Mouse (Mus musculus) fat pad, adult 2 months (tissue): Measurements from ENCODE around the gene Mllt10.

Experiments used
- DNase-seq: peaks from one replicate; pipeline ENCODE4 v3.0.0-alpha.2; 2011; ENCODE audit warnings: low read depth, low spot score; ENCODE audit errors: extremely low read depth

The Mllt10 gene

GRCm38 (mm10) chr2:18051026-18051830 lies 3.8 kb upstream of the Mllt10 start:
- no peak for DNase-seq

- DNase-seq, result no peak
These were observed 3.2 kb upstream of the Mllt10 start for GRCm38 (mm10) chr2:18051831-18052170.

GRCm38 (mm10) chr2:18052581-18052980 lies 2.5 kb upstream of the Mllt10 start:
- DNase-seq, result no peak

- DNase-seq, result no peak
These were observed 1.6 kb upstream of the Mllt10 start for GRCm38 (mm10) chr2:18053243-18053950.

GRCm38 (mm10) chr2:18053951-18054530 lies 996 bp upstream of the Mllt10 start:
- DNase-seq, result no peak

- no peak for DNase-seq
These were observed 1.1 kb downstream of the Mllt10 start for GRCm38 (mm10) chr2:18055929-18056785.

GRCm38 (mm10) chr2:18056786-18057255 lies 1.8 kb downstream of the Mllt10 start:
- DNase-seq, result peak; percentile 49

- no peak for DNase-seq
These were observed 2.5 kb downstream of the Mllt10 start for GRCm38 (mm10) chr2:18057336-18058145.

GRCm38 (mm10) chr2:18058146-18058708 lies 3.2 kb downstream of the Mllt10 start:
- DNase-seq, result no peak

GRCm38 (mm10) chr2:18059063-18059462 lies 4.0 kb downstream of the Mllt10 start:
- no peak for DNase-seq

GRCm38 (mm10) chr2:18059891-18060290 lies 4.9 kb downstream of the Mllt10 start:
- DNase-seq, result no peak

- no peak for DNase-seq
These were observed 5.4 kb downstream of the Mllt10 start for GRCm38 (mm10) chr2:18060396-18060795.

- peak; percentile 39 for DNase-seq
These were observed 8.8 kb downstream of the Mllt10 start for GRCm38 (mm10) chr2:18063763-18064251.

GRCm38 (mm10) chr2:18064356-18064858 lies 9.4 kb downstream of the Mllt10 start:
- no peak for DNase-seq

- no peak for DNase-seq
These were observed 10.1 kb downstream of the Mllt10 start for GRCm38 (mm10) chr2:18064941-18065707.

GRCm38 (mm10) chr2:18065708-18066030 lies 10.6 kb downstream of the Mllt10 start:
- no peak for DNase-seq

GRCm38 (mm10) chr2:18066436-18066835 lies 11.4 kb downstream of the Mllt10 start:
- no peak for DNase-seq

GRCm38 (mm10) chr2:18068071-18068796 lies 13.2 kb downstream of the Mllt10 start:
- DNase-seq, result no peak
